ENCODE assay signal across 8 mouse cellular contexts in the genomic region with DNA sequence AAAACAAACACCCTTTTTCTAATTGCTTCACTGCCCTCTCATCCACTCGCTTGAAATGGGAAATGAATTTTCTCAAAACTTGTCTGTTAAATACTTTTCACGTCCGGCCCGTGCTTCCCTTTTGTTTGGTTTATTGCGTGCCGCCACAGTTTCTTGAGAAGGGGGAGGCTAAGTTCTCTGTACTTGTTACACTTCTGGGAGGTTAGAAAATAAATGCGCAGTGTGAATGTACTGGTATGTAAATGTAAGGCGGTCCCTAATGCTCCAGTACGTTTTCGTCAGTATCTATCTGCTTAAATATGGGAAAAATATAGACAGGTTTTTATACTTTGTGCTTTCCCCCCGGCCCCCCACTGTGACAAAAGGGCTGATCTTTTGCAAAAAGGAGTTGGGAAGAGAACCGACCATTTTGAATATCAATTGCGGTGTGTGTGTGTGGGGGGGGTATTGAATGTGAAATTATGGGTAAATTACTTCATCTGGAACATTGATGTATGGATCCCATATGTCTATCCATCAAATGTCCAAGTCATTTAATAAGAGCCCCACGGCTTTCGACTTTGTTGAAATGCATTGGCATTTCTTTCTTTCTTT. TPM values are rescaled to one million over a fixed set of nuclear protein-coding genes. Genes with fewer than 3 reads are reported as not detected.
A peak's percentile ranks its signal among the peaks of the same experiment; 100 is the strongest.
DNase-seq lines count a peak whose midpoint lies in the region; ATAC-seq and TF ChIP-seq lines count a peak whose summit lies in the region.

No protein-coding gene starts in this region.

- no peak for TF ChIP-seq POLR2A in small intestine, adult 2 months (IDR thresholded peaks at IDR 0.05; ENCODE audit: low read depth, low read length)

- ATAC-seq in limb, embryonic 15.5 days (ENCODE audit: insufficient number of reproducible peaks, low FRiP score, low TSS enrichment, low read depth), result no peak

- 5% methylated on average over 15 of the region's 15 CpGs for WGBS in forebrain, embryonic 10.5 days
- WGBS in limb, embryonic 15.5 days, result 2% methylated on average over 15 of the region's 15 CpGs
- WGBS in small intestine, adult 2 months, result 2% methylated on average over 15 of the region's 15 CpGs

- H3K9me3 ChIP-seq in forebrain, embryonic 10.5 days, result peaks cover 11% of the 10 kb centered on the region; the same call in 1 of the 2 replicates
- H3K9me3 ChIP-seq in limb, embryonic 15.5 days, result no peaks in the 10 kb centered on the region

- DNase-seq in heart, adult 11 months, result peak; percentile 83
- no peak for DNase-seq in heart, postnatal 25 days (ENCODE audit: low spot score)
- DNase-seq in CD4-positive helper T cell, adult 2 months (ENCODE audit: low read depth, low spot score), result peak; percentile 48
- DNase-seq in forebrain, embryonic 10.5 days (ENCODE audit: extremely low spot score, low spot score), result no peak
- DNase-seq in frontal cortex, adult 2 months (ENCODE audit: extremely low spot score in 1 of 2, low spot score in 1 of 2), result no peak
- DNase-seq in gastrocnemius, postnatal 14 days, result no peak

- intact Hi-C loops in heart, postnatal 25 days (cut with DNase I), result loop anchor here (5.0 to 10.0 kb wide), 2 partner anchors 73 to 134 kb away; partner anchors contain the start of gene Fam208b
- intact Hi-C loops in gastrocnemius, postnatal 14 days (cut with DNase I; ENCODE audit: low total_unique reads), result no loop called here

- no peaks in the 10 kb centered on the region for H3K27me3 ChIP-seq in forebrain, embryonic 10.5 days (ENCODE audit: poor library complexity, severe bottlenecking)
- H3K27me3 ChIP-seq in limb, embryonic 15.5 days, result no peaks in the 10 kb centered on the region
- no peaks in the 10 kb centered on the region for H3K27me3 ChIP-seq in small intestine, adult 2 months (ENCODE audit: control insufficient read depth, insufficient read depth, low read length)

- peaks cover 36% of the 10 kb centered on the region for H3K4me1 ChIP-seq in forebrain, embryonic 10.5 days
- H3K4me1 ChIP-seq in limb, embryonic 15.5 days, result peaks cover 26% of the 10 kb centered on the region
- peaks cover 18% of the 10 kb centered on the region for H3K4me1 ChIP-seq in small intestine, adult 2 months (ENCODE audit: control insufficient read depth, insufficient read depth, insufficient read length, low read length)

- H3K4me3 ChIP-seq in forebrain, embryonic 10.5 days, result peak overlapping the region; percentile 96
- H3K4me3 ChIP-seq in limb, embryonic 15.5 days, result peak overlapping the region; percentile 79
- H3K4me3 ChIP-seq in small intestine, adult 2 months (ENCODE audit: low read depth, low read length), result peak overlapping the region; percentile 86

- no peak for TF ChIP-seq CTCF in small intestine, adult 2 months (IDR thresholded peaks at IDR 0.05; ENCODE audit: extremely low read depth, insufficient read length, insufficient replicate concordance, low read depth, low read length)

- peak overlapping the region; percentile 61 for H3K4me2 ChIP-seq in limb, embryonic 15.5 days

- peaks cover 5% of the 10 kb centered on the region for H3K36me3 ChIP-seq in forebrain, embryonic 10.5 days (replicated peaks)
- no peaks in the 10 kb centered on the region for H3K36me3 ChIP-seq in limb, embryonic 15.5 days
- H3K36me3 ChIP-seq in small intestine, adult 2 months (ENCODE audit: control insufficient read depth, insufficient read depth, low read length), result peaks cover 5% of the 10 kb centered on the region; the same call in 1 of the 2 replicates

- peak overlapping the region; percentile 98 for H3K9ac ChIP-seq in limb, embryonic 15.5 days

- peak overlapping the region; percentile 98 for H3K27ac ChIP-seq in forebrain, embryonic 10.5 days
- H3K27ac ChIP-seq in limb, embryonic 15.5 days, result peak overlapping the region; percentile 100
- peak overlapping the region; percentile 98 for H3K27ac ChIP-seq in small intestine, adult 2 months (ENCODE audit: insufficient read depth, low read depth, low read length)

RNA-seq across cellular contexts. Expression of gene Gdi2, which starts 1.2 kb away (rescaled TPM):
- total RNA-seq in heart, postnatal 25 days (2021), result 100 to 1,000 TPM; 241 to 258 TPM
- 431 and 471 TPM in 2 replicates for polyA plus RNA-seq in forebrain, embryonic 10.5 days (2016; fragmentation: Nextera tagmentation; extraction: Ambion mirVana)
- polyA plus RNA-seq in limb, embryonic 15.5 days (2015; fragmentation: Nextera tagmentation; extraction: Ambion mirVana), result 421 and 430 TPM in 2 replicates
- 69.7 and 115 TPM in 2 replicates for polyA plus RNA-seq in small intestine, adult 2 months (2012; rRNA removed)
- polyA plus RNA-seq in frontal cortex, adult 2 months (2012; rRNA removed), result 201 and 228 TPM in 2 replicates
- 100 to 1,000 TPM; 164 to 171 TPM for total RNA-seq in gastrocnemius, postnatal 14 days (2021)

Comparison
In these comparisons a context has a peak if more than half of its experiments do, and no peak if none do; other contexts are left out.
1. DNase-seq: peak in heart, adult 11 months (single experiment) and CD4-positive helper T cell, adult 2 months (single experiment); none in heart, postnatal 25 days (single experiment), forebrain, embryonic 10.5 days (single experiment), frontal cortex, adult 2 months (0 of 2) and gastrocnemius, postnatal 14 days (single experiment).
2. Peak in every context shown above with its lines, with median percentiles within 50 percentile points of each other: H3K27ac ChIP-seq and H3K4me3 ChIP-seq.